Mouse (Mus musculus): Measurements from ENCODE around the gene Spry2.

GRCm38 (mm10) chr14:105859876-105860275 is 36.7 kb downstream of the Spry2 start:
- TF ChIP-seq MYOG (IDR thresholded peaks at IDR 0.05; ENCODE audit: control insufficient read depth in 1 of 3, insufficient read depth in 1 of 3, insufficient read length in 2 of 3, low read depth in 2 of 3) (no peak), POLR2A (IDR thresholded peaks at IDR 0.05; ENCODE audit: insufficient read length, low read depth) (no peak), MYOD1 (IDR thresholded peaks at IDR 0.05; ENCODE audit: control insufficient read depth in 1 of 3, insufficient read length in 2 of 3, low read depth in 2 of 3) (no peak), TCF12 (IDR thresholded peaks at IDR 0.05; ENCODE audit: insufficient read depth, poor library complexity, severe bottlenecking) (no peak), USF1 (IDR thresholded peaks at IDR 0.05; ENCODE audit: low read depth) (no peak), REST (IDR thresholded peaks at IDR 0.05; ENCODE audit: insufficient read depth, insufficient read length) (no peak), CEBPB (IDR thresholded peaks at IDR 0.05; ENCODE audit: insufficient read depth, poor library complexity, severe bottlenecking) (no peak)

All from myocyte (in vitro differentiated cells).